Mouse (Mus musculus) MEL (cell line): Measurements from ENCODE around the gene Lmnb2.

Experiments
- BHLHE40 ChIP-seq: IDR thresholded peaks from 2 replicates; pipeline ENCODE4 v1.6.1; 2012; ENCODE audit warnings: low read depth, mild to moderate bottlenecking, inconsistent platforms, low read length, improper control_type of control experiment, borderline replicate concordance
- CHD2 ChIP-seq: IDR thresholded peaks from 2 replicates; pipeline ENCODE4 v1.6.1; 2011; ENCODE audit warnings: low read length, improper control_type of control experiment
- CTCF ChIP-seq, 3 experiments: IDR thresholded peaks in 2 of 3; conservative IDR thresholded peaks in 1 of 3; 2 replicates each; pipeline ENCODE4 v1.5.1; 2011 to 2012; ENCODE audit warnings: low read length in 3 of 3, low read depth in 2 of 3, mild to moderate bottlenecking in 2 of 3, improper control_type of control experiment in 1 of 3, inconsistent platforms in 1 of 3, mixed read lengths in 1 of 3, moderate library complexity in 1 of 3; ENCODE audit not compliant: control insufficient read depth in 1 of 3, insufficient read depth in 1 of 3, poor library complexity in 1 of 3, severe bottlenecking in 1 of 3
- E2F4 ChIP-seq: IDR thresholded peaks from 2 replicates; pipeline ENCODE4 v1.6.1; 2011; ENCODE audit warnings: low read depth, low read length, improper control_type of control experiment, borderline replicate concordance
- ELF1 ChIP-seq: IDR thresholded peaks from 2 replicates; pipeline ENCODE4 v1.6.1; 2014; ENCODE audit warnings: low read depth, mild to moderate bottlenecking, inconsistent platforms, low read length, improper control_type of control experiment, moderate library complexity
- EP300 ChIP-seq, 2 experiments: IDR thresholded peaks; 2 replicates each; pipeline ENCODE4 v1.6.1; 2011; ENCODE audit warnings: improper control_type of control experiment in 2 of 2, low read length in 2 of 2, low read depth in 1 of 2, mild to moderate bottlenecking in 1 of 2
- MAFK ChIP-seq: IDR thresholded peaks from 2 replicates; pipeline ENCODE4 v1.6.1; 2011; ENCODE audit warnings: low read depth, mild to moderate bottlenecking, low read length, improper control_type of control experiment, borderline replicate concordance
- MAX ChIP-seq: IDR thresholded peaks from 2 replicates; pipeline ENCODE4 v1.6.1; 2011; ENCODE audit warnings: low read length, improper control_type of control experiment
- POLR2A ChIP-seq, 2 experiments: IDR thresholded peaks; 2 replicates each; pipeline ENCODE4 v1.6.1; 2011 to 2012; ENCODE audit warnings: low read length in 2 of 2, mild to moderate bottlenecking in 2 of 2, control low read depth in 1 of 2, improper control_type of control experiment in 1 of 2, low read depth in 1 of 2, moderate library complexity in 1 of 2; ENCODE audit not compliant: control insufficient read depth in 1 of 2, insufficient read depth in 1 of 2, poor library complexity in 1 of 2
- SMC3 ChIP-seq: IDR thresholded peaks from 2 replicates; pipeline ENCODE4 v1.6.1; 2011; ENCODE audit warnings: low read depth, low read length, improper control_type of control experiment
- TBP ChIP-seq: IDR thresholded peaks from 2 replicates; pipeline ENCODE4 v1.8.0; 2011; ENCODE audit warnings: low read depth, low read length, improper control_type of control experiment
- TCF12 ChIP-seq: IDR thresholded peaks from 2 replicates; pipeline ENCODE4 v1.6.1; 2014; ENCODE audit warnings: low read depth, mild to moderate bottlenecking, inconsistent platforms, low read length, improper control_type of control experiment, moderate library complexity

- TF ChIP-seq ELF1 (no peak), POLR2A (IDR thresholded peaks at IDR 0.05; ENCODE audit: control insufficient read depth in 1 of 2, insufficient read depth in 1 of 2, low read depth in 1 of 2, low read length in 2 of 2, poor library complexity in 1 of 2) (no peak), CHD2 (no peak), EP300 (IDR thresholded peaks at IDR 0.05; ENCODE audit: low read depth in 1 of 2, low read length in 2 of 2) (no peak), SMC3 (no peak), CTCF (IDR thresholded peaks at IDR 0.05 in 2 of 3, conservative IDR thresholded peaks at IDR 0.05 in 1 of 3; ENCODE audit: control insufficient read depth in 1 of 3, insufficient read depth in 1 of 3, low read depth in 2 of 3, low read length in 3 of 3, poor library complexity in 1 of 3, severe bottlenecking in 1 of 3) (no peak), MAX (no peak), E2F4 (no peak), MAFK (no peak), TCF12 (no peak), BHLHE40 (no peak), TBP (no peak)
These were observed 38.9 kb upstream of the Lmnb2 start for GRCm38 (mm10) chr10:80956901-80957300.
